In genomic region chr2:115579171-115579900, GRCm38 (mm10) we compare ENCODE assay signal across 9 mouse cellular contexts. TPM values are rescaled to one million over a fixed set of nuclear protein-coding genes. Genes with fewer than 3 reads are reported as not detected.
DNase-seq lines count a peak whose midpoint lies in the region; ATAC-seq and TF ChIP-seq lines count a peak whose summit lies in the region.
"Had no signal": no experiment of that assay in that cellular context is flagged by ENCODE, and none has a peak within 500 bp of the region (broad histone marks: within the 10 kb centered on the region; RNA-seq: fewer than 3 reads in every experiment).

No protein-coding gene starts in this region.

- peaks cover 14% of the 10 kb centered on the region for H3K4me1 ChIP-seq in heart, embryonic 11.5 days (ENCODE audit: control insufficient read depth, insufficient read depth, low read length)
- H3K4me1 ChIP-seq in hindbrain, embryonic 13.5 days (replicated peaks) = peaks cover 17% of the 10 kb centered on the region
- H3K4me1 ChIP-seq in midbrain, embryonic 12.5 days = peaks cover 26% of the 10 kb centered on the region

- no peak for ATAC-seq in heart, embryonic 11.5 days (replicated peaks; ENCODE audit: insufficient number of reproducible peaks, low FRiP score, low TSS enrichment)
- ATAC-seq in hindbrain, embryonic 13.5 days (ENCODE audit: low FRiP score) = no peak
- ATAC-seq in midbrain, embryonic 12.5 days (ENCODE audit: low FRiP score, low read depth) = no peak

- peak overlapping the region; percentile 66 for H3K27ac ChIP-seq in heart, embryonic 11.5 days (ENCODE audit: low read depth, low read length)
- no peak overlapping the region for H3K27ac ChIP-seq in hindbrain, embryonic 13.5 days
- no peak overlapping the region for H3K27ac ChIP-seq in midbrain, embryonic 12.5 days (replicated peaks)
- H3K27ac ChIP-seq: hindbrain, embryonic 15.5 days had no signal

- no peak for DNase-seq in heart, adult 11 months
- DNase-seq in brain, embryonic 14.5 days (ENCODE audit: low read depth) = peak; percentile 80
- DNase-seq in cerebellum, postnatal 4 days (ENCODE audit: low spot score in 2 of 2) = no peak
- no peak for DNase-seq in left cerebral cortex, adult 8-10 months (ENCODE audit: low spot score in 2 of 2)
- DNase-seq in layer of hippocampus, adult 9-10 months (ENCODE audit: low spot score) = no peak

- H3K4me2 ChIP-seq in heart, embryonic 11.5 days = peak overlapping the region; percentile 55
- H3K4me2 ChIP-seq in hindbrain, embryonic 13.5 days = peak overlapping the region; percentile 31
- H3K4me2 ChIP-seq in midbrain, embryonic 12.5 days (replicated peaks) = peak overlapping the region; percentile 34
- H3K4me2 ChIP-seq: hindbrain, embryonic 15.5 days had no signal

- peak overlapping the region; percentile 21 for H3K4me3 ChIP-seq in heart, embryonic 11.5 days (ENCODE audit: low read depth, low read length)
- H3K4me3 ChIP-seq in hindbrain, embryonic 13.5 days = no peak overlapping the region
- 0 out of 2 replicates have a peak overlapping the region, but pooled peaks have one; percentile 3 for H3K4me3 ChIP-seq in midbrain, embryonic 12.5 days
- H3K4me3 ChIP-seq: hindbrain, embryonic 15.5 days had no signal

- H3K27me3 ChIP-seq in heart, embryonic 11.5 days (ENCODE audit: control insufficient read depth, insufficient read depth, low read length) = no peaks in the 10 kb centered on the region
- H3K27me3 ChIP-seq in hindbrain, embryonic 13.5 days = no peaks in the 10 kb centered on the region
- H3K27me3 ChIP-seq in midbrain, embryonic 12.5 days = no peaks in the 10 kb centered on the region
- H3K27me3 ChIP-seq: hindbrain, embryonic 15.5 days had no signal

- H3K36me3 ChIP-seq in heart, embryonic 11.5 days (ENCODE audit: control insufficient read depth, insufficient read depth, low read length) = no peaks in the 10 kb centered on the region
- H3K36me3 ChIP-seq in hindbrain, embryonic 13.5 days = no peaks in the 10 kb centered on the region
- H3K36me3 ChIP-seq in midbrain, embryonic 12.5 days = no peaks in the 10 kb centered on the region
- H3K36me3 ChIP-seq: hindbrain, embryonic 15.5 days had no signal

- 0 out of 2 replicates have a peak overlapping the region, but pooled peaks have one; percentile 52 for H3K9ac ChIP-seq in heart, embryonic 11.5 days (ENCODE audit: low read depth, low read length)
- 0 out of 2 replicates have a peak overlapping the region, but pooled peaks have one; percentile 5 for H3K9ac ChIP-seq in hindbrain, embryonic 13.5 days
- 0 out of 2 replicates have a peak overlapping the region, but pooled peaks have one; percentile 2 for H3K9ac ChIP-seq in midbrain, embryonic 12.5 days (replicated peaks)
- H3K9ac ChIP-seq: hindbrain, embryonic 15.5 days had no signal

- no peak for TF ChIP-seq CTCF in brain, embryonic 14.5 days (IDR thresholded peaks at IDR 0.05; ENCODE audit: borderline replicate concordance, extremely low read depth, insufficient read depth, insufficient read length)

- no peaks in the 10 kb centered on the region for H3K9me3 ChIP-seq in heart, embryonic 11.5 days (replicated peaks; ENCODE audit: control insufficient read depth, low read length)
- no peaks in the 10 kb centered on the region for H3K9me3 ChIP-seq in hindbrain, embryonic 13.5 days
- no peaks in the 10 kb centered on the region for H3K9me3 ChIP-seq in midbrain, embryonic 12.5 days
- H3K9me3 ChIP-seq: hindbrain, embryonic 15.5 days had no signal

- no peak for TF ChIP-seq POLR2A in brain, embryonic 14.5 days (IDR thresholded peaks at IDR 0.05; ENCODE audit: borderline replicate concordance, extremely low read depth, insufficient read depth, insufficient read length, poor library complexity, severe bottlenecking)

- WGBS in heart, embryonic 11.5 days (ENCODE audit: insufficient replicate concordance) = 42% methylated on average over 18 of the region's 18 CpGs
- WGBS in hindbrain, embryonic 13.5 days = 35% methylated on average over 18 of the region's 18 CpGs
- WGBS in midbrain, embryonic 12.5 days = 32% methylated on average over 18 of the region's 18 CpGs

RNA-seq across cellular contexts. Expression of gene BC052040, which starts 2.2 kb away (rescaled TPM):
- 16.7 and 23.2 TPM in 2 replicates for polyA plus RNA-seq in heart, embryonic 11.5 days (2014; fragmentation: Nextera tagmentation; extraction: Ambion mirVana)
- 14.8 and 14.9 TPM in 2 replicates for polyA plus RNA-seq in brain, embryonic 14.5 days (2012; rRNA removed)
- polyA plus RNA-seq in hindbrain, embryonic 13.5 days (2015; fragmentation: Nextera tagmentation; extraction: Ambion mirVana) = 16.7 and 18.1 TPM in 2 replicates
- 18.1 and 18.7 TPM in 2 replicates for polyA plus RNA-seq in midbrain, embryonic 12.5 days (2016; fragmentation: Nextera tagmentation; extraction: Ambion mirVana)
- 1 to 10 TPM; 7.8 to 8.4 (median 8.0) TPM for total RNA-seq in left cerebral cortex, adult 8-10 months (2022)

Comparison
In these comparisons a context has a peak if more than half of its experiments do, and no peak if none do; other contexts are left out.
1. H3K9ac ChIP-seq: peak in every context shown above with its lines; median percentile 52 in heart, embryonic 11.5 days; 5 in hindbrain, embryonic 13.5 days; 2 in midbrain, embryonic 12.5 days.